Mouse (Mus musculus): Measurements from ENCODE around the gene Papola. TPM values are rescaled to one million over a fixed set of nuclear protein-coding genes. Genes with fewer than 3 reads are reported as not detected.
A peak's percentile ranks its signal among the peaks of the same experiment; 100 is the strongest.

Gene Papola
- polyA plus RNA-seq, 1 experiment from 2014 or later: 290 TPM

- no peak overlapping the region for H3K27ac ChIP-seq
- H3K36me3 ChIP-seq (replicated peaks): peaks cover 3% of the 10 kb centered on the region; the same call in 1 of the 2 replicates
- 82% methylated on average over 9 of the region's 9 CpGs for WGBS
Measured at GRCm38 (mm10) chr12:105850675-105851074, 66.2 kb downstream of the Papola start.

DNA sequence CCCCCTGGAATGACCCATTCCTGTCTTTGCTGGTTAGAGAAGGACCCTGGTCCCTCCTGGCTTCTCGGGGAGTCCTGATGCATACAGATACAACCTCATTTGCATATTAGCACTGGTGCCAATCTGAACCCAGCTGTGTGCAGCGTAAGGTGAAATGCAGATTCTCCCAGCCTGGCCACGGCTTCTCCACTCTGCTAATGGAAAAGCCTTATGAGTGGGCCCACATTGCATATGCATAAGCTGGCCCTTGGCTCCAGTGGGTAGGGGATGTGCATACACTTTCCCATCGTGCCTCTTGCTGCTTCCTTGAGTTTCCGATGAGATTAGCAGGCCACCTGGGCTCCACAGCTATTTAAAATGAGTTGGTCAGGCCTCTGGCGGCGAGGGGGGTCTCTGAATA is 68.3 kb downstream of the Papola start:
- Histone ChIP-seq H3K4me1 (peaks cover 45% of the 10 kb centered on the region), H3K27me3 (ENCODE audit: poor library complexity, severe bottlenecking) (no peaks in the 10 kb centered on the region), H3K36me3 (replicated peaks) (no peaks in the 10 kb centered on the region), H3K9me3 (no peaks in the 10 kb centered on the region), H3K4me3 (no peak overlapping the region), H3K27ac (peak overlapping the region; percentile 15; the same call in 1 of the 2 replicates)
- DNase-seq (ENCODE audit: extremely low spot score, low spot score): no peak
- WGBS: 56% methylated on average over 7 of the region's 7 CpGs

More at GRCm38 (mm10) chr12:105850675-105851074, 66.2 kb downstream of the Papola start:
- Histone ChIP-seq H3K4me3 (no peak overlapping the region), H3K27me3 (ENCODE audit: poor library complexity, severe bottlenecking) (no peaks in the 10 kb centered on the region), H3K9me3 (no peaks in the 10 kb centered on the region), H3K4me1 (peaks cover 36% of the 10 kb centered on the region)
- DNase-seq (ENCODE audit: extremely low spot score, low spot score): no peak

- Histone ChIP-seq H3K4me3 (no peak overlapping the region), H3K9me3 (no peaks in the 10 kb centered on the region), H3K27ac (peak overlapping the region; percentile 40; the same call in 1 of the 2 replicates), H3K4me1 (peaks cover 37% of the 10 kb centered on the region), H3K36me3 (replicated peaks) (no peaks in the 10 kb centered on the region), H3K27me3 (ENCODE audit: poor library complexity, severe bottlenecking) (no peaks in the 10 kb centered on the region)
- no peak for DNase-seq (ENCODE audit: extremely low spot score, low spot score)
- 38% methylated on average over 6 of the region's 6 CpGs for WGBS
Measured at GRCm38 (mm10) chr12:105854639-105855038, 70.1 kb downstream of the Papola start.

GRCm38 (mm10) chr12:105857902-105858640 is 73.6 kb downstream of the Papola start:
- no peak overlapping the region for H3K4me3 ChIP-seq
- H3K4me1 ChIP-seq: peaks cover 39% of the 10 kb centered on the region
- no peaks in the 10 kb centered on the region for H3K36me3 ChIP-seq (replicated peaks)
- no peaks in the 10 kb centered on the region for H3K27me3 ChIP-seq (ENCODE audit: poor library complexity, severe bottlenecking)
- 85% methylated on average over 5 of the region's 5 CpGs for WGBS
- no peaks in the 10 kb centered on the region for H3K9me3 ChIP-seq
- DNase-seq (ENCODE audit: extremely low spot score, low spot score): no peak
- peak overlapping the region; percentile 0; the same call in 1 of the 2 replicates for H3K27ac ChIP-seq

- Histone ChIP-seq H3K36me3 (replicated peaks) (no peaks in the 10 kb centered on the region), H3K27ac (peak overlapping the region; percentile 59), H3K4me1 (peaks cover 19% of the 10 kb centered on the region), H3K27me3 (ENCODE audit: poor library complexity, severe bottlenecking) (no peaks in the 10 kb centered on the region), H3K9me3 (peaks cover 2% of the 10 kb centered on the region; the same call in 1 of the 2 replicates), H3K4me3 (no peak overlapping the region)
- no peak for DNase-seq (ENCODE audit: extremely low spot score, low spot score)
- WGBS: 76% methylated on average over 6 of the region's 6 CpGs
Measured at GRCm38 (mm10) chr12:105862072-105862471, 77.6 kb downstream of the Papola start.

GRCm38 (mm10) chr12:105862607-105863006 is 78.1 kb downstream of the Papola start:
- H3K36me3 ChIP-seq (replicated peaks): no peaks in the 10 kb centered on the region
- 82% methylated on average over 22 of the region's 22 CpGs for WGBS
- H3K4me3 ChIP-seq: no peak overlapping the region
- peaks cover 2% of the 10 kb centered on the region; the same call in 1 of the 2 replicates for H3K9me3 ChIP-seq
- DNase-seq (ENCODE audit: extremely low spot score, low spot score): no peak
- H3K4me1 ChIP-seq: peaks cover 15% of the 10 kb centered on the region
- H3K27me3 ChIP-seq (ENCODE audit: poor library complexity, severe bottlenecking): no peaks in the 10 kb centered on the region
- H3K27ac ChIP-seq: peak overlapping the region; percentile 59

DNA sequence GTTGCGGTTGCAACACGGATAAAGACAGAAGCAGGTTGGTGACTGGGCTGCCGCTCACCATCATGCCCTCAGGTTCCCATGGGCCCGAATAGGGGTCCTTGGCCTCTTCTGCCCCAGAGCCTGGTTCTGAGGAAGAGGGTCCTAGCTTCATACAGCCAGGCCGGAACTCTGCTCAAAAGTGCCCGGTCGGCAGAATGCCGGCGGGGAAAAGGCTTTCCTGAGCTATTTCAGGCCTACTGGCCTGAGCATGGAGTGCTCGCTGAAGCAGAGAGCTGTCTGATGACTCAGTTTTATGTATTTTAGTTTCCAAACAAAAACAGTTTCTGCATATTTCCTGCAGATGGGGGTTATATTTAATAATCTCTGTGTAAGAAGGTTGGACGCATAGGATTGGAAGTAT is 78.9 kb downstream of the Papola start:
- Histone ChIP-seq H3K27me3 (ENCODE audit: poor library complexity, severe bottlenecking) (no peaks in the 10 kb centered on the region; the same call in 1 of the 2 replicates), H3K9me3 (peaks cover 2% of the 10 kb centered on the region; the same call in 1 of the 2 replicates), H3K4me1 (peaks cover 10% of the 10 kb centered on the region), H3K4me3 (no peak overlapping the region), H3K27ac (no peak overlapping the region), H3K36me3 (replicated peaks) (no peaks in the 10 kb centered on the region)
- WGBS: 94% methylated on average over 11 of the region's 11 CpGs
- no peak for DNase-seq (ENCODE audit: extremely low spot score, low spot score)

DNA sequence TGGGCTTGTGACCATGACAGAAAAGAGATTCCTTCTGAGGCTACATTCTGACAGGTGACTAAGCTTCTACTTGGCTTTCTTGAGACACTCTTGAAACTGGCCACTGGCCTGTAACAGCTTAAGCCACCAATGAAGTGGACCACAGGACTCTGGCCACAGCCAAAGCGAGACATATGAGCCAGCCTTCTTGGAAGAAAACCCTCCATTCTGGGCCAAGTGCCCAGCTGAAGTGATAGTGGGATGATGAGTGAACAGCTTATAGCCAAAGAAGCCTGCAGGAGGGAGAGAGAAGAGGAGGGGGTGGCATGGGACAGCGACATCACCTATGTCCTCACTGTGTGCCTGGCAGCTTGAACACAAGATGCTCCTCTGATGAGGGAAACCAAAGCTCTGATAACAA is 83.2 kb downstream of the Papola start:
- DNase-seq (ENCODE audit: extremely low spot score, low spot score): no peak
- H3K27me3 ChIP-seq (ENCODE audit: poor library complexity, severe bottlenecking): peaks cover 22% of the 10 kb centered on the region
- WGBS: 91% methylated on average over 2 of the region's 2 CpGs
- H3K4me1 ChIP-seq: peaks cover 13% of the 10 kb centered on the region
- peaks cover 2% of the 10 kb centered on the region; the same call in 1 of the 2 replicates for H3K9me3 ChIP-seq
- H3K27ac ChIP-seq: no peak overlapping the region
- H3K4me3 ChIP-seq: no peak overlapping the region
- no peaks in the 10 kb centered on the region for H3K36me3 ChIP-seq (replicated peaks)

GRCm38 (mm10) chr12:105869242-105869641 is 84.7 kb downstream of the Papola start:
- no peak overlapping the region for H3K27ac ChIP-seq
- 36% methylated on average over 6 of the region's 6 CpGs for WGBS
- H3K27me3 ChIP-seq (ENCODE audit: poor library complexity, severe bottlenecking): peaks cover 27% of the 10 kb centered on the region
- peaks cover 13% of the 10 kb centered on the region for H3K4me1 ChIP-seq
- peaks cover 2% of the 10 kb centered on the region; the same call in 1 of the 2 replicates for H3K9me3 ChIP-seq
- no peak overlapping the region for H3K4me3 ChIP-seq
- DNase-seq (ENCODE audit: extremely low spot score, low spot score): no peak
- no peaks in the 10 kb centered on the region for H3K36me3 ChIP-seq (replicated peaks)

- no peak for DNase-seq (ENCODE audit: extremely low spot score, low spot score)
- WGBS: 28% methylated on average over 14 of the region's 14 CpGs
- no peaks in the 10 kb centered on the region for H3K36me3 ChIP-seq (replicated peaks)
- H3K4me3 ChIP-seq: no peak overlapping the region
- peaks cover 32% of the 10 kb centered on the region for H3K27me3 ChIP-seq (ENCODE audit: poor library complexity, severe bottlenecking)
- H3K4me1 ChIP-seq: peaks cover 13% of the 10 kb centered on the region
- peaks cover 2% of the 10 kb centered on the region; the same call in 1 of the 2 replicates for H3K9me3 ChIP-seq
- H3K27ac ChIP-seq: no peak overlapping the region
Measured at GRCm38 (mm10) chr12:105869696-105870095, 85.2 kb downstream of the Papola start.

- H3K4me3 ChIP-seq: no peak overlapping the region
- H3K36me3 ChIP-seq (replicated peaks): no peaks in the 10 kb centered on the region
- WGBS: 51% methylated on average over 2 of the region's 2 CpGs
- DNase-seq (ENCODE audit: extremely low spot score, low spot score): no peak
- H3K27ac ChIP-seq: no peak overlapping the region
- peaks cover 28% of the 10 kb centered on the region for H3K4me1 ChIP-seq
- no peaks in the 10 kb centered on the region; the same call in 1 of the 2 replicates for H3K9me3 ChIP-seq
- H3K27me3 ChIP-seq (ENCODE audit: poor library complexity, severe bottlenecking): peaks cover 54% of the 10 kb centered on the region
Measured at GRCm38 (mm10) chr12:105873283-105873682, 88.8 kb downstream of the Papola start.

GRCm38 (mm10) chr12:105875112-105875511 is 90.6 kb downstream of the Papola start:
- Histone ChIP-seq H3K36me3 (replicated peaks) (no peaks in the 10 kb centered on the region), H3K9me3 (peaks cover 8% of the 10 kb centered on the region; the same call in 1 of the 2 replicates), H3K27me3 (ENCODE audit: poor library complexity, severe bottlenecking) (peaks cover 41% of the 10 kb centered on the region), H3K27ac (peak overlapping the region; percentile 57), H3K4me3 (0 out of 2 replicates have a peak overlapping the region, but pooled peaks have one; percentile 14), H3K4me1 (peaks cover 17% of the 10 kb centered on the region)
- no peak for DNase-seq (ENCODE audit: extremely low spot score, low spot score)
- 22% methylated on average over 17 of the region's 17 CpGs for WGBS

DNA sequence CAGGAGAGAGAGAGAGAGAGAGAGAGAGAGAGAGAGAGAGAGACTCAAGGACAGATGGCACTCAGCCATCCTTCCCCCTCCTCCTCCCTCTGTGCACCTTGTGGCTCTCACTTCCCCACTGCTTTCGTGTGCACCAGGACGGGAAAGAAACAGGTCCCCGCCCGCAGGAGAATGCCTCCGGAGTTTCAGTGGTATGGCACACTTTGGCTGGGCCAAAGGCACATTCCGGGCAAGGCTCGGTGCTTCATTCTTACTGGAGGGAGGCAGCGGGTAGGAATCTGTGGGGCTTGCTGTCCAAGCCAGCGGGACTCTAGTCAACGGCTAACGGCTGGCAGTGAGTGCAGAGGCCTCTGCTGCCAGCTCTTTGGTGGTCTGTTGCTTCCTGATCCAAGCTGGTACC is 92.0 kb downstream of the Papola start:
- peak overlapping the region; percentile 40; the same call in 1 of the 2 replicates for H3K27ac ChIP-seq

More for the DNA sequence above, 92.0 kb downstream of the Papola start:
- peaks cover 32% of the 10 kb centered on the region for H3K27me3 ChIP-seq (ENCODE audit: poor library complexity, severe bottlenecking)
- no peak overlapping the region for H3K4me3 ChIP-seq
- 80% methylated on average over 11 of the region's 11 CpGs for WGBS
- peaks cover 8% of the 10 kb centered on the region; the same call in 1 of the 2 replicates for H3K9me3 ChIP-seq
- peaks cover 15% of the 10 kb centered on the region for H3K4me1 ChIP-seq
- no peaks in the 10 kb centered on the region for H3K36me3 ChIP-seq (replicated peaks)
- DNase-seq (ENCODE audit: extremely low spot score, low spot score): no peak

Measured in forebrain, embryonic 10.5 days (tissue).